Mouse (Mus musculus): ENCODE measurements at regions not wholly inside any gene's neighbourhood (a gene's known extent, or its start where the extent isn't known, plus 50 kb on each side); places are given as distances from the start of the nearest gene placed in this dataset.

DNA sequence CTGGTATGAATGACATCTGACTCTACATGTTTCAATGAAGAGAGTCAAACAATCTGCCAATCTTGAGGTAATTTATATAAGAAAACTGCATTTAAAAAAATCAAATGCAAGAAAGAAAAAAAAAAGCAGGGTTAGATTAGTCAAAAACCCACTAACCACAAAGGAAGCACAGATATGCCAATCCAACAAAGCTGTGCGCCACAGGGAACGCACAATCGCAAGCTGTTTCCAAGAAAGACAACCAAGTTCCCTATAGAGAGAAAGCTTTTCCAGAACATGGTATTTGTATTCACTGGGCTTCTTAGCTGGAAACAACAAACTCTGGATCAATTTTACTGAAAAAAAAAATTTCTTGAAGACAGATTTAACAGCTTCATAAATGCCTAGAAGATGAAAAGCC is 267.0 kb downstream of the Pik3r1 start:
- Histone ChIP-seq H3K4me2 (no peak overlapping the region), H3K4me3 (replicated peaks) (no peak overlapping the region), H3K27me3 (replicated peaks) (no peaks in the 10 kb centered on the region), H3K4me1 (no peaks in the 10 kb centered on the region; the same call in 1 of the 2 replicates), H3K9me3 (replicated peaks) (no peaks in the 10 kb centered on the region), H3K27ac (replicated peaks) (no peak overlapping the region), H3K9ac (replicated peaks) (no peak overlapping the region), H3K36me3 (no peaks in the 10 kb centered on the region)
- ATAC-seq (ENCODE audit: low FRiP score) = no peak
- 93% methylated on average over 3 of the region's 3 CpGs for WGBS

DNA sequence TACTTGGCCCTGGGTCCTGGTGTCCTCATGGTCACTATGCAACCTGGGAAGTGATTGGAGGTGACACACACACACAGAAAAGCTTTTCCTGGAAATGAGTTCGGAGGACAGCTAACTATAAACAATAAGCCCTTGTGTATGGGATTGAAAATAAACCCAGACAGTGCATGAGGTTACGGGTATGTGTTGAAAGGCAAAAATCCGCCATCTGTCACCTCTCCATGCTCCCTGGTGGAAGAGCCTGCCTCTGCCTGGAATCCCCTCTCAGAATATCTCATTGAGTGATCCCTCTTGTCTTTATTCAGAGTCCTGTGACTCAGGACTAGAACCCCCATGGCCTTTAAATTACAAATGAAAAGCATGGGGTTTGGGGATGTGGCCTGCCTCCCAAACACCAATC is 276.2 kb downstream of the Pik3r1 start:
- ATAC-seq (ENCODE audit: low FRiP score) = no peak
- H3K4me3 ChIP-seq (replicated peaks) = no peak overlapping the region
- H3K4me1 ChIP-seq = no peaks in the 10 kb centered on the region
- no peaks in the 10 kb centered on the region for H3K9me3 ChIP-seq (replicated peaks)
- 50% methylated on average over 3 of the region's 3 CpGs for WGBS
- no peak overlapping the region for H3K9ac ChIP-seq (replicated peaks)
- no peaks in the 10 kb centered on the region for H3K27me3 ChIP-seq (replicated peaks)
- H3K4me2 ChIP-seq = no peak overlapping the region
- H3K27ac ChIP-seq (replicated peaks) = no peak overlapping the region
- no peaks in the 10 kb centered on the region for H3K36me3 ChIP-seq

DNA sequence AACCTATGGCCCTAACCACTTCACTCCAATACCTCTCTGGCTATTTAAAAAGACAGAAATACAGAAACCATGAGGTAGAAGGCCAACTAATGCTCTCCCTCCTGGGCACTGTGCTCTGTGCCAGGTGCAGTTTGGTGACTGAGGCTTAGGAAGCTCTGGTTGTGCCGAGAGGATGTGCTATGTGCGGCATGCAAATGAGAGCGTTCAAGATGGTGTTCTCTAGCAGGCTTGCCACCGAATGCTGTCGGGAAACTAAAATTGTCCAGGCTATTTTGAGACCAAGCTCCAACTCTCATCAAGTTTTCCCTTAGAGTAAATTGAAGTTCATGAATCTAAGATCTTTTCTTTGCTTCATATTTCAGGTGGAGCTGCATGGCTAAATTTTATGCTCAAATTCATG is 277.1 kb downstream of the Pik3r1 start:
- Histone ChIP-seq H3K36me3 (no peaks in the 10 kb centered on the region), H3K4me2 (no peak overlapping the region), H3K4me1 (no peaks in the 10 kb centered on the region), H3K27ac (replicated peaks) (no peak overlapping the region), H3K9ac (replicated peaks) (no peak overlapping the region), H3K9me3 (replicated peaks) (no peaks in the 10 kb centered on the region), H3K4me3 (replicated peaks) (no peak overlapping the region), H3K27me3 (replicated peaks) (no peaks in the 10 kb centered on the region)
- 87% methylated on average over 5 of the region's 5 CpGs for WGBS
- no peak for ATAC-seq (ENCODE audit: low FRiP score)

GRCm38 (mm10) chr13:101487621-101488020 is 280.4 kb downstream of the Pik3r1 start:
- no peak overlapping the region for H3K4me2 ChIP-seq
- ATAC-seq (ENCODE audit: low FRiP score) = no peak
- no peak overlapping the region for H3K4me3 ChIP-seq (replicated peaks)
- H3K9me3 ChIP-seq (replicated peaks) = no peaks in the 10 kb centered on the region
- H3K9ac ChIP-seq (replicated peaks) = no peak overlapping the region
- H3K36me3 ChIP-seq = no peaks in the 10 kb centered on the region
- no peak overlapping the region for H3K27ac ChIP-seq (replicated peaks)
- no peaks in the 10 kb centered on the region for H3K4me1 ChIP-seq
- H3K27me3 ChIP-seq (replicated peaks) = no peaks in the 10 kb centered on the region
- 92% methylated on average over 2 of the region's 2 CpGs for WGBS

- WGBS = 91% methylated on average over 7 of the region's 7 CpGs
- Histone ChIP-seq H3K9me3 (replicated peaks) (no peaks in the 10 kb centered on the region), H3K27ac (replicated peaks) (no peak overlapping the region), H3K9ac (replicated peaks) (no peak overlapping the region), H3K27me3 (replicated peaks) (no peaks in the 10 kb centered on the region), H3K4me1 (no peaks in the 10 kb centered on the region), H3K36me3 (no peaks in the 10 kb centered on the region), H3K4me3 (replicated peaks) (no peak overlapping the region), H3K4me2 (no peak overlapping the region)
- ATAC-seq (ENCODE audit: low FRiP score) = no peak
These were observed 282.2 kb downstream of the Pik3r1 start for GRCm38 (mm10) chr13:101485823-101486222.

GRCm38 (mm10) chr13:101483816-101484215 is 284.2 kb downstream of the Pik3r1 start:
- H3K4me1 ChIP-seq = no peaks in the 10 kb centered on the region
- ATAC-seq (ENCODE audit: low FRiP score) = no peak
- no peaks in the 10 kb centered on the region for H3K36me3 ChIP-seq
- no peak overlapping the region for H3K4me3 ChIP-seq (replicated peaks)
- WGBS = 62% methylated on average over 3 of the region's 3 CpGs
- H3K4me2 ChIP-seq = no peak overlapping the region
- no peaks in the 10 kb centered on the region for H3K27me3 ChIP-seq (replicated peaks)
- H3K9me3 ChIP-seq (replicated peaks) = no peaks in the 10 kb centered on the region
- no peak overlapping the region for H3K27ac ChIP-seq (replicated peaks)
- H3K9ac ChIP-seq (replicated peaks) = no peak overlapping the region

DNA sequence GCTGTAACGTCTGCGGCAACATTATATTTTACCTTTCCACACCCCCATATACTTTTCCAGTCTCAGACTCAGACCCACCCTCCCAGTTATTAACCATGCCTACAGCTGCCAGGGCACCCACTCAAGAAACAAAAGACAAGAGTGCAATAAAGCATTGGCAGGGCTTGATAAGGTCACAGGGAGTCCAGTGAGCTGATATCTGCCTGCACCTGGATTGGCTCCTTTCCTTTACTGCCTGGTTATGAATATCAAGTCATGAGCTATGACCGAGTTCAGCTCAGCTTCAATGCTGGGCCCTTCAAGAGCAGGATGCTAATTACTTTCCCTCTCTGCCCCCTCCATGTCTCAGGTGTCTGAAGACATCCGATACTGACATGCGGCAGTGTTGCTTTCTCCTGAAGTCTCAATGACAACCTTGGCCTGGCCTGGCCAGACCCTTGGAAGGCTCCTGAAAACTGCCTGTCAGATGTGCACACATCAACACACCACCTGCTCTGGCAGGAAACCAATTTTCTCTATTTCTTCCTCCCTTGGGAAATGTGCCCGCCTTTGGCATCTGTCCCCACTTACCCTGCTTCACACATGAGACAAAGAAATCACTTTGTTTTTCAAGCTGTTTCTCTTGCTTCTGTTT is 286.3 kb downstream of the Pik3r1 start:
- H3K9me3 ChIP-seq (replicated peaks) = no peaks in the 10 kb centered on the region
- no peaks in the 10 kb centered on the region for H3K36me3 ChIP-seq
- H3K27ac ChIP-seq (replicated peaks) = no peak overlapping the region
- H3K4me2 ChIP-seq = no peak overlapping the region
- H3K9ac ChIP-seq (replicated peaks) = no peak overlapping the region
- no peaks in the 10 kb centered on the region for H3K27me3 ChIP-seq (replicated peaks)
- ATAC-seq (ENCODE audit: low FRiP score) = no peak
- H3K4me1 ChIP-seq = no peaks in the 10 kb centered on the region
- WGBS = 66% methylated on average over 6 of the region's 6 CpGs
- no peak overlapping the region for H3K4me3 ChIP-seq (replicated peaks)

- no peak for ATAC-seq (ENCODE audit: low FRiP score)
- Histone ChIP-seq H3K27me3 (replicated peaks) (no peaks in the 10 kb centered on the region), H3K4me3 (replicated peaks) (no peak overlapping the region), H3K4me1 (no peaks in the 10 kb centered on the region), H3K27ac (replicated peaks) (no peak overlapping the region), H3K36me3 (no peaks in the 10 kb centered on the region), H3K9me3 (replicated peaks) (no peaks in the 10 kb centered on the region), H3K9ac (replicated peaks) (no peak overlapping the region), H3K4me2 (no peak overlapping the region)
- WGBS = 79% methylated on average over 2 of the region's 2 CpGs
These were observed 288.7 kb downstream of the Pik3r1 start for GRCm38 (mm10) chr13:101479297-101479652.

DNA sequence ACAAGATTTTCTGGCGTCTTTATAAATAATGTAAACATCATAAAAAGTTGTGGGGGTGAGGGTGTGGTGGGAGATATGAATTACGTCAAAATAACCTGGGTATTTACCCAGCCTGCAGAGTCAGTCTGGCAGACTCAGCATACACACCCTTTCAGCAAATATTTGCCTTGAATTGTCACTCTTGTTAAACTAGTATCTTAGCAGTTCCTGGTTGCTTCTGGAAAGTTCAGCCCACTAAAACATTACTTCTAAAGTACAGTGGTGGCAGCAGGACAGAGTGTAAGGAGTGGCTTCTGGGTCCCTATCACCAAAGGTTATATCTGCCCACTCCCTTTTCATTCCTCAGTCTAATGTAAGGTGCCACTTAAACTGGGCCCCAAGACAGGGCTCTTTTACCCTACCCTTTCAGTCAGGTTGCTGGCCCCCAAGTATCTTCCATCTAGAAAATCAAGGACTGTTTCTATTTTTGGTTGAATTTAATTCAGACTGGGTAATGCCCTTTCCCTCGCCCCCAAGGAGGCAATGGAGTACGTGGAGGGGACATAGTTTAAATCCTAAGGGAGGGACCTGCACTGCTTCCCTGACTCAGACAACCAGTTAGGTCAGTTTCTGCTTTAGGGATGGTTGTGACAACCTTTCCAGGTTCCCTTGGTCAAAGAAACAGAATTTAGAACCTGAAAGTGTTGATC is 289.3 kb downstream of the Pik3r1 start:
- no peaks in the 10 kb centered on the region for H3K27me3 ChIP-seq (replicated peaks)
- H3K4me1 ChIP-seq = no peaks in the 10 kb centered on the region
- 84% methylated on average over 4 of the region's 4 CpGs for WGBS
- no peak overlapping the region for H3K9ac ChIP-seq (replicated peaks)
- H3K36me3 ChIP-seq = no peaks in the 10 kb centered on the region
- H3K27ac ChIP-seq (replicated peaks) = no peak overlapping the region
- ATAC-seq (ENCODE audit: low FRiP score) = no peak
- no peak overlapping the region for H3K4me2 ChIP-seq
- no peaks in the 10 kb centered on the region for H3K9me3 ChIP-seq (replicated peaks)
- H3K4me3 ChIP-seq (replicated peaks) = no peak overlapping the region

DNA sequence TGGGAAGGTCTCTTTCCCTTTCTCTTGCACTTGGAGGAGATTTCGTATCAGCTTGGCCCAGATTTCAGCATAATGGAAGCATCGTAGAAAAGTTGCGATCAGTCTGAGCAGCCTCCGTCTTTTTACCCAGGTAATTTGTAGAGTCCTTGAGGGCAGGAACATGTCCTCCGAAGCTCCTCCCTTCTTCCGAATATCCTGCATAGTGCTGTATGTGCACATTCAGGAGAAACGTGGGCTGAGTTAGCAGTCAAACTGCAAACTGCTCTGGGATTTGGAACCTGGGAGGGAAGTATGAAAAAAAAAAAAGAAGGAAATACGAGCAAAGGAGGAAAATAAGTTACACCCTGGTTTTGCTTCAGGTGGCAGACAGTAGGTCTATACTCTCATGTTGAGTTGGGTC is 294.7 kb downstream of the Pik3r1 start:
- 93% methylated on average over 8 of the region's 8 CpGs for WGBS
- no peak overlapping the region for H3K9ac ChIP-seq (replicated peaks)

GRCm38 (mm10) chr13:101470560-101471247 is 297.3 kb downstream of the Pik3r1 start:
- no peak overlapping the region for H3K4me2 ChIP-seq
- ATAC-seq (ENCODE audit: low FRiP score) = no peak
- H3K9ac ChIP-seq (replicated peaks) = no peak overlapping the region
- H3K4me1 ChIP-seq = no peaks in the 10 kb centered on the region
- WGBS = 65% methylated on average over 20 of the region's 20 CpGs
- H3K27ac ChIP-seq (replicated peaks) = no peak overlapping the region
- H3K36me3 ChIP-seq = no peaks in the 10 kb centered on the region
- H3K4me3 ChIP-seq (replicated peaks) = no peak overlapping the region
- H3K9me3 ChIP-seq (replicated peaks) = no peaks in the 10 kb centered on the region
- H3K27me3 ChIP-seq (replicated peaks) = no peaks in the 10 kb centered on the region

More for the DNA sequence above, 294.7 kb downstream of the Pik3r1 start:
- no peak overlapping the region for H3K27ac ChIP-seq (replicated peaks)
- no peaks in the 10 kb centered on the region for H3K27me3 ChIP-seq (replicated peaks)
- H3K4me2 ChIP-seq = no peak overlapping the region
- no peak overlapping the region for H3K4me3 ChIP-seq (replicated peaks)
- H3K4me1 ChIP-seq = no peaks in the 10 kb centered on the region
- H3K36me3 ChIP-seq = no peaks in the 10 kb centered on the region
- no peaks in the 10 kb centered on the region for H3K9me3 ChIP-seq (replicated peaks)
- no peak for ATAC-seq (ENCODE audit: low FRiP score)

GRCm38 (mm10) chr13:101465748-101466127 is 302.3 kb downstream of the Pik3r1 start:
- Histone ChIP-seq H3K36me3 (no peaks in the 10 kb centered on the region), H3K9ac (replicated peaks) (no peak overlapping the region), H3K9me3 (replicated peaks) (no peaks in the 10 kb centered on the region), H3K4me1 (no peaks in the 10 kb centered on the region), H3K27me3 (replicated peaks) (no peaks in the 10 kb centered on the region), H3K27ac (replicated peaks) (no peak overlapping the region), H3K4me3 (replicated peaks) (no peak overlapping the region), H3K4me2 (no peak overlapping the region)
- WGBS = 78% methylated on average over 3 of the region's 3 CpGs
- ATAC-seq (ENCODE audit: low FRiP score) = no peak

Data from neural tube, embryonic 15.5 days (tissue).